Mouse (Mus musculus) hindbrain, embryonic 11.5 days (tissue): ENCODE measurements at regions not wholly inside any gene's neighbourhood (a gene's known extent, or its start where the extent isn't known, plus 50 kb on each side); places are given as distances from the start of the nearest gene placed in this dataset.

ENCODE experiments used
- ATAC-seq: fragments of 200-750 bp; cut with Nextera tagmentation; 2 replicates; pipeline ENCODE4 v1.8.0; 2017; ENCODE audit warnings: mild to moderate bottlenecking, moderate TSS enrichment, moderate library complexity; ENCODE audit not compliant: low FRiP score
- DNase-seq: peaks from one replicate; pipeline ENCODE4 v3.0.0-alpha.2; 2015; ENCODE audit warnings: low spot score
- H3K27ac ChIP-seq: fragments of 300-500 bp; sonication (generic); 2 replicates; pipeline ENCODE4 v1.5.1; 2014; ENCODE audit warnings: mild to moderate bottlenecking, low read depth, low read length
- H3K27me3 ChIP-seq: fragments of 300-500 bp; sonication (generic); 2 replicates; pipeline ENCODE4 v1.6.1; 2014; ENCODE audit warnings: mild to moderate bottlenecking, low read length, moderate library complexity, mixed read lengths; ENCODE audit not compliant: control insufficient read depth, insufficient read depth
- H3K36me3 ChIP-seq: fragments of 300-500 bp; sonication (generic); 2 replicates; pipeline ENCODE4 v1.6.1; 2014; ENCODE audit warnings: mild to moderate bottlenecking, low read length, moderate library complexity, mixed read lengths; ENCODE audit not compliant: control insufficient read depth, insufficient read depth
- H3K4me1 ChIP-seq: fragments of 300-500 bp; sonication (generic); replicated peaks from 2 replicates; pipeline ENCODE4 v1.6.1; 2014; ENCODE audit warnings: low read length, mixed read lengths; ENCODE audit not compliant: control insufficient read depth, insufficient read depth
- H3K4me2 ChIP-seq: fragments of 300-500 bp; sonication (generic); replicated peaks from 2 replicates; pipeline ENCODE4 v1.6.1; 2014; ENCODE audit warnings: mild to moderate bottlenecking, low read depth, low read length
- H3K4me3 ChIP-seq: fragments of 300-500 bp; sonication (generic); 2 replicates; pipeline ENCODE4 v1.5.1; 2014; ENCODE audit warnings: low read depth, low read length
- H3K9ac ChIP-seq: fragments of 300-500 bp; sonication (generic); 2 replicates; pipeline ENCODE4 v1.6.1; 2014; ENCODE audit warnings: low read depth, low read length
- H3K9me3 ChIP-seq: fragments of 300-500 bp; sonication (generic); 2 replicates; pipeline ENCODE4 v1.6.1; 2016; ENCODE audit warnings: low read length; ENCODE audit not compliant: control insufficient read depth
- WGBS: fragments of 180-500 bp; shearing (Covaris S2); extraction: QIAGEN DNeasy Blood & Tissue Kit; methylation state at CpG from one replicate; pipeline ENCODE4 v1.1.7; 2014; 5-methylcytosine and 5-hydroxymethylcytosine counted together

GRCm38 (mm10) chr14:40758441-40758840 lies 134.6 kb downstream of the Sh2d4b start:
- Histone ChIP-seq H3K27ac (no peak overlapping the region), H3K4me1 (no peaks in the 10 kb centered on the region), H3K27me3 (no peaks in the 10 kb centered on the region), H3K36me3 (no peaks in the 10 kb centered on the region), H3K9ac (no peak overlapping the region), H3K4me2 (no peak overlapping the region), H3K9me3 (no peaks in the 10 kb centered on the region), H3K4me3 (no peak overlapping the region)
- DNase-seq (no peak), ATAC-seq (no peak)
- 63% methylated on average over 6 of the region's 6 CpGs for WGBS

DNA sequence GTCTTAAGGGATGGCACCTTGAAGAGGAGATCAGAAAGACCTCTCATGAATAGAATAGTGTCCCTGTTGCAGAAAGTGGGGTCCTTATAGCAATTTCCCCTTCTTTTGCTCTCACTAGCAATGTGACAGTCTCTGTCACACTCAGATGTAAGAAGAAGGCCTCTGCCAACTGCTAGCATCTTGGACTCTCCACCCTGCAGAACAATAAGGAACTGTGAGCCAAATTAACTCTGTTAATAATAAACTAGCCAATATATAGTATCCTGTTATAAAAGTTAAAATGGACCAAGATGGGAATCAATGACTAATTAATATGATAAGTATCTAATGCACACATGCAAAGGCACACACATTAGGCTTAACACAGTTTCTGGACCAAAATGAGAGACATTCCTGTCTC lies 152.5 kb downstream of the Sh2d4b start:
- H3K4me3 ChIP-seq, result no peak overlapping the region
- ATAC-seq (no peak), DNase-seq (no peak)
- H3K4me1 ChIP-seq, result no peaks in the 10 kb centered on the region
- H3K36me3 ChIP-seq, result no peaks in the 10 kb centered on the region
- H3K9ac ChIP-seq, result no peak overlapping the region
- no peaks in the 10 kb centered on the region for H3K27me3 ChIP-seq
- no peak overlapping the region for H3K27ac ChIP-seq
- no peak overlapping the region for H3K4me2 ChIP-seq
- no peaks in the 10 kb centered on the region for H3K9me3 ChIP-seq

DNA sequence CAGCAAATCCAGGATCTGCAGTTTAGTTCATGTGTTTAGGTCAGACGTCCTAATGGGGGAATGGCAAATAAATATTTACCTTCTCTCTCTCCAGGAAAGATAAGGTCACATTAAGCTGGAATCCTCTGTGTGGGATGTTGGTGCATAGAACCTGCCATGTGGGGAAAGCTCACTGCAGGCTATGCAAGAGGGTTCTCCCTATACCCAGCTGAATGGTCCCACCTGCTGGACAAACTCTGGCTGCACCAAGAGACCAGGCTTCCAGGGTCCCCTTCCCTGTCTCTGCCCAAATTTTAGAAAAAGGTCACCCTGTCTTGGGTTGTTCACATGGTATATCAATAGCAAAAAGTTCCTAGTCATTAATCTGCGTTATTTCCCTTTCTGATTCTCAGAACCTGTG lies 161.2 kb downstream of the Sh2d4b start:
- Histone ChIP-seq H3K27me3 (no peaks in the 10 kb centered on the region), H3K9me3 (no peaks in the 10 kb centered on the region), H3K4me2 (no peak overlapping the region), H3K9ac (no peak overlapping the region), H3K27ac (no peak overlapping the region), H3K4me3 (no peak overlapping the region), H3K4me1 (no peaks in the 10 kb centered on the region), H3K36me3 (no peaks in the 10 kb centered on the region)
- DNase-seq (no peak), ATAC-seq (no peak)
- 79% methylated on average over 2 of the region's 2 CpGs for WGBS

- WGBS, result 58% methylated on average over 4 of the region's 4 CpGs
- H3K4me1 ChIP-seq, result no peaks in the 10 kb centered on the region
- DNase-seq, result peak; percentile 5
These were observed 184.0 kb downstream of the Sh2d4b start for GRCm38 (mm10) chr14:40708981-40709531.

DNA sequence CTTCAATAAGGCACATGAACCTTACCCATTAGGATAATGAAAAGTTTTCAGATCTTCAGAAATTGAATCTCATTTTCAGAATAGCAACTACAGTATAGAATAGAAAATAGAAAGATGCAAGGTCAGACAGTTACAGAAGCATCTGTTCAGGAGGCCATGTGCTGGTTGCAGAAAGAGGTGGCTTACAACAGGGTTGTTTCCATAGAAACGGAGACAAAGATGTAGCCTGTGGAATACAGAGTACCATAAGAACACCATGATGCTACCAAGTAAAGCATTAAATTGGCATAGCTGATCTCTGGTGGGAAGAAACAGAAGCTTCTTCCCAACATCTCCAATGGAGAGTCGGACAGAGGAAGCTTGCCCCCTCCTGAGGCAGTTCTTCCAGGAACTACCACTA lies 185.6 kb downstream of the Sh2d4b start:
- H3K27me3 ChIP-seq, result no peaks in the 10 kb centered on the region
- 93% methylated on average over 2 of the region's 2 CpGs for WGBS
- no peak overlapping the region for H3K4me2 ChIP-seq
- H3K9ac ChIP-seq, result no peak overlapping the region
- no peaks in the 10 kb centered on the region for H3K4me1 ChIP-seq
- DNase-seq (no peak), ATAC-seq (no peak)
- H3K27ac ChIP-seq, result no peak overlapping the region
- H3K9me3 ChIP-seq, result no peaks in the 10 kb centered on the region
- H3K4me3 ChIP-seq, result no peak overlapping the region
- H3K36me3 ChIP-seq, result no peaks in the 10 kb centered on the region

More at GRCm38 (mm10) chr14:40708981-40709531, 184.0 kb downstream of the Sh2d4b start:
- no peak overlapping the region for H3K9ac ChIP-seq
- no peak overlapping the region for H3K4me2 ChIP-seq
- H3K27me3 ChIP-seq, result no peaks in the 10 kb centered on the region
- peak; percentile 75 for ATAC-seq
- H3K4me3 ChIP-seq, result no peak overlapping the region
- no peaks in the 10 kb centered on the region for H3K9me3 ChIP-seq
- no peak overlapping the region for H3K27ac ChIP-seq
- H3K36me3 ChIP-seq, result no peaks in the 10 kb centered on the region

DNA sequence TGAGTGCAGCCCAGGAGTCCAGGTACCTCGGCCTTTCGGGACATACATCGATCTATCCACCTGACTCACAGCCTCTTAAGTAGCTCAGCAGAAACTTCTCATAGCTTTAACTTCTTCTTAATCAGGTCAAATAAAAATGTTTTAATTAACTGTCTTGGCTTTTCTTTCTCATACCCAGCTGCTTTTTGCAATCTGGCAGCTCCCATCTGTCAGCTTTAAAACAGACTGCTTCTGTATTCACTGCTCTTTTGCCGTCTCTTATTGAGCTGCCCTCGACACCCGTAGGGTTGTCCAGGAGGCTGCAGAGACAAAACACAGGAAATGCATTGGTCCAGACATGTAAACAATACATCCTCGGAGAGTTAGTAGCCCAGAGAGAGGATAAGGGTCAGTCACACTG lies 189.6 kb downstream of the Sh2d4b start:
- ATAC-seq, result no peak
- 68% methylated on average over 7 of the region's 7 CpGs for WGBS
- no peak overlapping the region for H3K4me3 ChIP-seq
- H3K9me3 ChIP-seq, result no peaks in the 10 kb centered on the region
- H3K27me3 ChIP-seq, result no peaks in the 10 kb centered on the region
- DNase-seq, result no peak
- no peaks in the 10 kb centered on the region for H3K36me3 ChIP-seq
- no peak overlapping the region for H3K27ac ChIP-seq
- no peak overlapping the region for H3K9ac ChIP-seq
- H3K4me1 ChIP-seq, result no peaks in the 10 kb centered on the region
- H3K4me2 ChIP-seq, result no peak overlapping the region

DNA sequence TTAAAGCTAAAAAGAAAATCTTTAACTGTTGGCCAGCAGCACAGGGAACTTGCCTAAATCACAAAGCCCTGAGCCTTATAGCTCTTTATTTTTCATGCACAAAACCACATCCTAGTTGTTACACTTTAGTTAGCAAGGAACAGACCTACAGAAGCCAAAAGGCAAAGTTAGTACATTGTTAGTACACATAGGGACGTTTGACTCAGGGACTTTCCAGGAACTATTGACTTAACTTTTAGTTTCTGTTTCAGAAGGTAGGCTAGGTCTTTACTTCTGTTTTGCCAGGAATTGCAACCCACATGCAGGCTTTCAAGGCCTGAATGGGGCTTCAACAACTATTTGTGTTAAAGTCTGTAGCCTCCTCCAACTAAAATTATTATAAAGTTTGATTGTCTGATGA lies 211.4 kb downstream of the Sh2d4b start:
- H3K4me2 ChIP-seq, result no peak overlapping the region
- H3K9me3 ChIP-seq, result no peaks in the 10 kb centered on the region
- H3K4me1 ChIP-seq, result no peaks in the 10 kb centered on the region
- WGBS, result 76% methylated on average over 1 of the region's 1 CpGs
- H3K36me3 ChIP-seq, result no peaks in the 10 kb centered on the region
- no peak overlapping the region for H3K9ac ChIP-seq
- H3K27ac ChIP-seq, result no peak overlapping the region
- DNase-seq (no peak), ATAC-seq (no peak)
- H3K27me3 ChIP-seq, result no peaks in the 10 kb centered on the region
- no peak overlapping the region for H3K4me3 ChIP-seq

DNA sequence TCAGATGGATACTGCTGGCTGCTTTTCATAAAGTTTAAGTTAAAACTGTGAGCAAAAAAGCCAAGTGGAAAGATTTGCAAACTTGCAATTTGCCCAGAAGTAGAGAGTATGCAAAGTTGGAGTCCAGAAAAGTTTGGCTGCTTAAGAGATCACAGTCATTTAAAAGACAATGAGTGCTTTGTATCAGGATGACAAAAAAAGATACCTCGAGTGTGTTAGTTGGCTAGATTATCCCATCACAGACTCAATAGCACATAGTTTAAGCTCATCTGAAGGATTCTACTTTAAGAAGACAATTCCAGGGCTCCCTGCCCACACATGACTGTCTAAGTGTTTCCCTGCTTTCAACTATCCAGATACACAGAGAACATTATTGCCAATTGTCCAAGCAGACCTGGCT lies 239.5 kb downstream of the Sh2d4b start:
- no peak overlapping the region for H3K4me3 ChIP-seq
- no peak overlapping the region for H3K27ac ChIP-seq
- no peak overlapping the region for H3K4me2 ChIP-seq
- H3K4me1 ChIP-seq, result no peaks in the 10 kb centered on the region
- 43% methylated on average over 1 of the region's 1 CpGs for WGBS
- no peak overlapping the region for H3K9ac ChIP-seq
- no peak for ATAC-seq
- no peaks in the 10 kb centered on the region for H3K36me3 ChIP-seq
- no peaks in the 10 kb centered on the region for H3K27me3 ChIP-seq
- H3K9me3 ChIP-seq, result no peaks in the 10 kb centered on the region
- DNase-seq, result no peak
